In the genomic region with DNA sequence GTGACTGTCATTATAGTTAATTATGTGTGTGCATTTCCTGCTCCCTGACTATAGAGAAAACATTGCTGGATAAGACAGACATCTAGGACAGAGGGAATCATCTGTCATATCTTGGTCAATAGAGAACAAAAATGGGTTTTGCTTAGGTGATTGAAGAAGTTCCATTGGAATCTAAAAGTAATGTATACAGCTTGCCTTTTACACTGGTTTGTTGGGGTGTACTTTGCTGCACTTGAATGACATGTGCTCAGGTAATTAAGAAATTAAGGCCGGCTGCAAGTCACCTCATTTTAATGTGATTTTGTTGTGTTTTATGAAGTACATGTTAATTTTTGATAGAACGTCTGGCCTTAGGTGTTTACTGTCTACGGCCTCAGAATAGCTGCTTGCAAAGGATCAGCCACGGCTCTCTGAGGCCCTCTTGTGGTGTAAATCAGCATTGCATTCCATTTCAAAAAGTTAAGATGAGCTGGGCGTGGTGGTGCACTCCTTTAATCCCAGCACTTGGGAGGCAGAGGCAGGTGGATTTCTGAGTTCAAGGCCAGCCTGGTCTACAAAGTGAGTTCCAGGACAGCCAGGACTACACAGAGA, we compare ENCODE assay signal across 9 mouse cellular contexts. TPM values are rescaled to one million over a fixed set of nuclear protein-coding genes. Genes with fewer than 3 reads are reported as not detected.
DNase-seq lines count a peak whose midpoint lies in the region; ATAC-seq and TF ChIP-seq lines count a peak whose summit lies in the region.
"Had no signal": no experiment of that assay in that cellular context is flagged by ENCODE, and none has a peak within 500 bp of the region (broad histone marks: within the 10 kb centered on the region; RNA-seq: fewer than 3 reads in every experiment).

No protein-coding gene starts in this region.

- peak; percentile 63 for ATAC-seq in erythroid progenitor cell, adult 5-6 weeks (replicated peaks; ENCODE audit: low FRiP score, poor library complexity, severe bottlenecking)

- no peak overlapping the region for H3K4me3 ChIP-seq in ES-Bruce4 (ENCODE audit: low read depth, low read length)
- H3K4me3 ChIP-seq: limb, embryonic 12.5 days had no signal

- H3K27me3 ChIP-seq in ES-Bruce4 (ENCODE audit: control insufficient read depth, insufficient read depth, low read length, poor library complexity, severe bottlenecking), result no peaks in the 10 kb centered on the region
- H3K27me3 ChIP-seq: limb, embryonic 12.5 days had no signal

- DNase-seq in brain, adult 2 months (ENCODE audit: low read depth, low spot score), result peak; percentile 88
- DNase-seq in heart, postnatal 25 days (ENCODE audit: low spot score), result peak; percentile 43
- peak; percentile 74 to 77 for DNase-seq in kidney, postnatal 4 days
- peak; percentile 59 to 72 for DNase-seq in lung, adult 18-20 months
- DNase-seq in ovary, adult 18-20 months (ENCODE audit: low spot score), result peak; percentile 9
- peak; percentile 82 for DNase-seq in thymus, postnatal 0 days (ENCODE audit: low spot score)

- peak; percentile 70 for TF ChIP-seq CTCF in ES-Bruce4 (IDR thresholded peaks at IDR 0.05; ENCODE audit: low read depth, low read length)

- H3K27ac ChIP-seq in ES-Bruce4 (ENCODE audit: insufficient read depth, low read length), result no peak overlapping the region
- H3K27ac ChIP-seq: limb, embryonic 12.5 days had no signal

- H3K9me3 ChIP-seq in ES-Bruce4 (replicated peaks; ENCODE audit: control insufficient read depth, insufficient read depth, low read length, poor library complexity, severe bottlenecking), result no peaks in the 10 kb centered on the region
- H3K9me3 ChIP-seq: limb, embryonic 12.5 days had no signal

- peaks cover 12% of the 10 kb centered on the region for H3K36me3 ChIP-seq in ES-Bruce4 (ENCODE audit: control insufficient read depth, insufficient read depth, low read length, poor library complexity, severe bottlenecking)

- H3K9ac ChIP-seq in ES-Bruce4 (ENCODE audit: low read depth, poor library complexity, severe bottlenecking), result no peak overlapping the region
- H3K9ac ChIP-seq: limb, embryonic 12.5 days had no signal

- no peak for TF ChIP-seq EP300 in ES-Bruce4 (IDR thresholded peaks at IDR 0.05; ENCODE audit: insufficient read depth, low read depth, low read length)

- intact Hi-C loops in heart, postnatal 25 days (cut with DNase I), result loop anchor here (1.0 to 2.0 kb wide), 2 partner anchors 36 to 69 kb away; a partner anchor contains a TSS

- no peak for TF ChIP-seq POLR2A in ES-Bruce4 (IDR thresholded peaks at IDR 0.05; ENCODE audit: insufficient read depth, low read length)

- H3K4me1 ChIP-seq in ES-Bruce4 (ENCODE audit: control insufficient read depth, insufficient read depth, low read length), result no peaks in the 10 kb centered on the region
- H3K4me1 ChIP-seq: limb, embryonic 12.5 days had no signal

RNA-seq across cellular contexts. Expression of a gene that starts 36.5 kb away (rescaled TPM):
- polyA plus RNA-seq in ES-Bruce4 (2011; ENCODE audit: insufficient read depth, insufficient read length, low read depth, missing spikeins), result 12.8 and 16.4 TPM in 2 replicates
- total RNA-seq in erythroid progenitor cell, adult 5-6 weeks (2015; ENCODE audit: low replicate concordance), result 5.8 and 29.8 TPM in 2 replicates
- 9.4 and 12.6 TPM in 2 replicates for total RNA-seq in erythroid progenitor cell, adult 5-6 weeks (2017; ENCODE audit: low replicate concordance)
- total RNA-seq in heart, postnatal 25 days (2021), result 1 to 10 TPM; 7.9 to 9.3 TPM
- polyA plus RNA-seq in thymus, postnatal 0 days (2015; fragmentation: Nextera tagmentation; extraction: Ambion mirVana), result 17.4 and 18.0 TPM in 2 replicates

RNA-seq across cellular contexts. Expression of a gene that starts 37.9 kb away (rescaled TPM):
- not detected in 2 replicates for polyA plus RNA-seq in ES-Bruce4 (2011; ENCODE audit: insufficient read depth, insufficient read length, low read depth, missing spikeins)
- total RNA-seq in erythroid progenitor cell, adult 5-6 weeks (2015; ENCODE audit: low replicate concordance), result not detected in 2 replicates
- not detected in 2 replicates for total RNA-seq in erythroid progenitor cell, adult 5-6 weeks (2017; ENCODE audit: low replicate concordance)
- total RNA-seq in heart, postnatal 25 days (2021), result not detected
- polyA plus RNA-seq in thymus, postnatal 0 days (2015; fragmentation: Nextera tagmentation; extraction: Ambion mirVana), result 0.15 TPM in 1 of 2 replicates, not detected in the other
- polyA plus RNA-seq: limb, embryonic 12.5 days had no signal

Comparison
In these comparisons a context has a peak if more than half of its experiments do, and no peak if none do; other contexts are left out.
1. DNase-seq: peak in every context shown above with its lines; median percentile 88 in brain, adult 2 months; 82 in thymus, postnatal 0 days; 76 in kidney, postnatal 4 days; 66 in lung, adult 18-20 months; 43 in heart, postnatal 25 days; 9 in ovary, adult 18-20 months.